Mouse (Mus musculus) embryonic facial prominence, embryonic 10.5 days (tissue): ENCODE data around the gene Acrv1. TPM values are rescaled to one million over a fixed set of nuclear protein-coding genes. Genes with fewer than 3 reads are reported as not detected.

ENCODE experiments used
- polyA plus RNA-seq: library from polyadenylated mRNA; unstranded; fragments of >200 nt; fragmentation: Nextera tagmentation; extraction: Ambion mirVana; gene quantifications from 2 replicates; pipeline ENCODE4 v1.2.1, GENCODE M21; 2016

Gene Acrv1
- polyA plus RNA-seq, 1 experiment from 2014 or later = not detected

Other genes starting within 250 kb of the Acrv1 start
- gene Gm9513, start 217.6 kb upstream of the Acrv1 start, polyA plus RNA-seq = not detected in 2 replicates
- not detected in 2 replicates for gene Gm5615, start 151.3 kb upstream of the Acrv1 start, polyA plus RNA-seq
- gene Gm17689, start 110.6 kb upstream of the Acrv1 start, polyA plus RNA-seq = not detected in 2 replicates
- not detected in 2 replicates for gene A630095E13Rik, start 49.8 kb upstream of the Acrv1 start, polyA plus RNA-seq
- 52.4 and 54.9 TPM in 2 replicates for gene Chek1, start 33.8 kb downstream of the Acrv1 start, polyA plus RNA-seq
- gene Stt3a, start 74.5 kb downstream of the Acrv1 start, polyA plus RNA-seq = 177 and 180 TPM in 2 replicates
- gene Ei24, start 104.2 kb downstream of the Acrv1 start, polyA plus RNA-seq = 88.4 and 89.9 TPM in 2 replicates
- gene Fez1, start 128.6 kb downstream of the Acrv1 start, polyA plus RNA-seq = 74.2 and 83.1 TPM in 2 replicates